Mouse (Mus musculus): Measurements from ENCODE around the gene Lag3. TPM values are rescaled to one million over a fixed set of nuclear protein-coding genes. Genes with fewer than 3 reads are reported as not detected.

Gene Lag3
- polyA plus RNA-seq, 1 experiment from 2014 or later = 2.6 TPM

GRCm38 (mm10) chr6:124918890-124919627 is 7.6 kb upstream of the Lag3 start:
- peaks cover 46% of the 10 kb centered on the region for H3K4me1 ChIP-seq
- peaks cover 9% of the 10 kb centered on the region for H3K36me3 ChIP-seq
- peak overlapping the region; percentile 100 for H3K9ac ChIP-seq (replicated peaks)
- H3K9me3 ChIP-seq = no peaks in the 10 kb centered on the region
- WGBS = 15% methylated on average over 13 of the region's 14 CpGs
- no peaks in the 10 kb centered on the region for H3K27me3 ChIP-seq
- peak overlapping the region; percentile 100 for H3K27ac ChIP-seq (replicated peaks)
- H3K4me3 ChIP-seq = peak overlapping the region; percentile 94
- peak overlapping the region; percentile 97 for H3K4me2 ChIP-seq (replicated peaks)
- ATAC-seq (replicated peaks) = no peak

- Histone ChIP-seq H3K36me3 (peaks cover 17% of the 10 kb centered on the region), H3K27ac (replicated peaks) (peak overlapping the region; percentile 100), H3K9me3 (no peaks in the 10 kb centered on the region), H3K4me2 (replicated peaks) (peak overlapping the region; percentile 97), H3K4me1 (peaks cover 51% of the 10 kb centered on the region), H3K4me3 (peak overlapping the region; percentile 94), H3K27me3 (no peaks in the 10 kb centered on the region), H3K9ac (replicated peaks) (peak overlapping the region; percentile 100)
- ATAC-seq (replicated peaks) = no peak
- WGBS = 7% methylated on average over 7 of the region's 7 CpGs
Observed at GRCm38 (mm10) chr6:124918331-124918690, 6.8 kb upstream of the Lag3 start.

- Histone ChIP-seq H3K4me2 (replicated peaks) (peak overlapping the region; percentile 97), H3K9ac (replicated peaks) (peak overlapping the region; percentile 100), H3K4me1 (peaks cover 51% of the 10 kb centered on the region), H3K27ac (replicated peaks) (peak overlapping the region; percentile 100), H3K36me3 (peaks cover 23% of the 10 kb centered on the region), H3K4me3 (peak overlapping the region; percentile 94), H3K27me3 (no peaks in the 10 kb centered on the region), H3K9me3 (no peaks in the 10 kb centered on the region)
- WGBS = under 1% methylated on average over 73 of the region's 89 CpGs
- peak; percentile 66 for ATAC-seq (replicated peaks)
Observed at GRCm38 (mm10) chr6:124917518-124918330, 6.2 kb upstream of the Lag3 start.

GRCm38 (mm10) chr6:124916695-124917517 is 5.4 kb upstream of the Lag3 start:
- Histone ChIP-seq H3K27me3 (no peaks in the 10 kb centered on the region), H3K36me3 (peaks cover 27% of the 10 kb centered on the region), H3K9ac (replicated peaks) (peak overlapping the region; percentile 100), H3K4me1 (peaks cover 51% of the 10 kb centered on the region), H3K27ac (replicated peaks) (peak overlapping the region; percentile 100), H3K9me3 (no peaks in the 10 kb centered on the region), H3K4me2 (replicated peaks) (peak overlapping the region; percentile 97), H3K4me3 (peak overlapping the region; percentile 94)
- WGBS = under 1% methylated on average over 63 of the region's 67 CpGs
- ATAC-seq (replicated peaks) = peak; percentile 66

GRCm38 (mm10) chr6:124915942-124916694 is 4.6 kb upstream of the Lag3 start:
- peaks cover 51% of the 10 kb centered on the region for H3K4me1 ChIP-seq
- peak overlapping the region; percentile 94 for H3K4me3 ChIP-seq
- no peaks in the 10 kb centered on the region for H3K27me3 ChIP-seq
- peak overlapping the region; percentile 100 for H3K9ac ChIP-seq (replicated peaks)
- peaks cover 27% of the 10 kb centered on the region for H3K36me3 ChIP-seq
- peak overlapping the region; percentile 100 for H3K27ac ChIP-seq (replicated peaks)
- no peak for ATAC-seq (replicated peaks)
- H3K4me2 ChIP-seq (replicated peaks) = peak overlapping the region; percentile 97
- under 1% methylated on average over 12 of the region's 12 CpGs for WGBS
- H3K9me3 ChIP-seq = no peaks in the 10 kb centered on the region

GRCm38 (mm10) chr6:124915160-124915941 is 3.8 kb upstream of the Lag3 start:
- peak overlapping the region; percentile 97 for H3K4me2 ChIP-seq (replicated peaks)
- peak overlapping the region; percentile 100 for H3K9ac ChIP-seq (replicated peaks)
- no peaks in the 10 kb centered on the region for H3K27me3 ChIP-seq
- 5% methylated on average over 22 of the region's 22 CpGs for WGBS
- ATAC-seq (replicated peaks) = no peak
- peak overlapping the region; percentile 94 for H3K4me3 ChIP-seq
- peak overlapping the region; percentile 100 for H3K27ac ChIP-seq (replicated peaks)
- H3K9me3 ChIP-seq = no peaks in the 10 kb centered on the region
- H3K36me3 ChIP-seq = peaks cover 27% of the 10 kb centered on the region
- peaks cover 44% of the 10 kb centered on the region for H3K4me1 ChIP-seq

GRCm38 (mm10) chr6:124914511-124914910 is 3.0 kb upstream of the Lag3 start:
- H3K4me3 ChIP-seq = peak overlapping the region; percentile 94
- ATAC-seq (replicated peaks) = no peak
- no peaks in the 10 kb centered on the region for H3K27me3 ChIP-seq
- peak overlapping the region; percentile 97 for H3K4me2 ChIP-seq (replicated peaks)
- H3K9ac ChIP-seq (replicated peaks) = peak overlapping the region; percentile 100
- WGBS = 83% methylated on average over 7 of the region's 7 CpGs
- H3K36me3 ChIP-seq = peaks cover 27% of the 10 kb centered on the region
- H3K27ac ChIP-seq (replicated peaks) = peak overlapping the region; percentile 100
- H3K4me1 ChIP-seq = peaks cover 47% of the 10 kb centered on the region
- H3K9me3 ChIP-seq = no peaks in the 10 kb centered on the region

- Histone ChIP-seq H3K36me3 (peaks cover 27% of the 10 kb centered on the region), H3K4me3 (peak overlapping the region; percentile 94; the same call in 1 of the 2 replicates), H3K4me2 (replicated peaks) (no peak overlapping the region), H3K9me3 (no peaks in the 10 kb centered on the region), H3K27me3 (no peaks in the 10 kb centered on the region), H3K4me1 (peaks cover 42% of the 10 kb centered on the region), H3K9ac (replicated peaks) (peak overlapping the region; percentile 100; the same call in 1 of the 2 replicates), H3K27ac (replicated peaks) (peak overlapping the region; percentile 100)
- 72% methylated on average over 14 of the region's 14 CpGs for WGBS
- ATAC-seq (replicated peaks) = no peak
Observed at GRCm38 (mm10) chr6:124913721-124914285, 2.3 kb upstream of the Lag3 start.

- WGBS = 74% methylated on average over 6 of the region's 6 CpGs
- Histone ChIP-seq H3K27me3 (no peaks in the 10 kb centered on the region), H3K27ac (replicated peaks) (peak overlapping the region; percentile 100), H3K36me3 (peaks cover 27% of the 10 kb centered on the region), H3K4me2 (replicated peaks) (no peak overlapping the region), H3K9ac (replicated peaks) (no peak overlapping the region), H3K4me3 (no peak overlapping the region), H3K4me1 (peaks cover 37% of the 10 kb centered on the region), H3K9me3 (no peaks in the 10 kb centered on the region)
- no peak for ATAC-seq (replicated peaks)
Observed at GRCm38 (mm10) chr6:124913214-124913613, 1.7 kb upstream of the Lag3 start.

GRCm38 (mm10) chr6:124910032-124910431 is 1.5 kb downstream of the Lag3 start:
- Histone ChIP-seq H3K4me2 (replicated peaks) (peak overlapping the region; percentile 22), H3K9ac (replicated peaks) (no peak overlapping the region; the same call in 1 of the 2 replicates), H3K27me3 (no peaks in the 10 kb centered on the region), H3K4me1 (peaks cover 31% of the 10 kb centered on the region), H3K4me3 (peak overlapping the region; percentile 10; the same call in 1 of the 2 replicates), H3K9me3 (no peaks in the 10 kb centered on the region), H3K27ac (replicated peaks) (no peak overlapping the region), H3K36me3 (peaks cover 27% of the 10 kb centered on the region)
- 4% methylated on average over 32 of the region's 32 CpGs for WGBS
- peak; percentile 12 for ATAC-seq (replicated peaks)

All from forebrain, embryonic 15.5 days (tissue).